Mouse (Mus musculus): Measurements from ENCODE around the gene Slc26a11. TPM values are rescaled to one million over a fixed set of nuclear protein-coding genes. Genes with fewer than 3 reads are reported as not detected.
A peak's percentile ranks its signal among the peaks of the same experiment; 100 is the strongest.

Gene Slc26a11
- total and polyA plus RNA-seq, 3 experiments, result 1.4 to 3.3 (median 2.6) TPM

DNA sequence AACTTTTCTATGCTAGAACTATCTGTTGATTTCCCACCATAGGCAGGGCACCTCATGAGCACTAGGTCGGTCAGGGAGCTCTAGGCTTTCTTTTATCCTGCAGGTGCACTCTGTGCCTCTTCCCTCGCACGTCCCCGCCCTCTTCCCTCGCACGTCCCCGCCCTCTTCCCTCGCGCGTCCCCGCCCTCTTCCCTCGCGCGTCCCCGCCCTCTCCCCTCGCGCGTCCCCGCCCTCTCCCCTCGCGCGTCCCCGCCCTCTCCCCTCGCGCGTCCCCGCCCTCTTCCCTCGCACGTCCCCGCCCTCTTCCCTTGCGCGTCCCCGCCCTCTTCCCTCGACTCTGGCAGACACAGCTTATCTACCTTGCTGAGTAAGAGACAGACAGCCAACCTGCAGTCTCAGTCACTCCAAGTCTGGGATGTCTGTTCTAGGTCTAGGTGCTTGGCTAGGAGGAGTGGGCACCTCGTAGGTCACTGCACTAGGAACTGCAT, 73.3 kb downstream of the Slc26a11 start:
- Histone ChIP-seq H3K9ac (ENCODE audit: insufficient read depth, low read depth) (no peak overlapping the region), H3K9me3 (replicated peaks; ENCODE audit: low read length) (peaks cover 4% of the 10 kb centered on the region), H3K79me2 (replicated peaks; ENCODE audit: control insufficient read depth, extremely low read depth, insufficient read depth, poor library complexity, severe bottlenecking) (no peaks in the 10 kb centered on the region), H3K27ac (ENCODE audit: insufficient read depth, low read depth) (no peak overlapping the region), H3K27me3 (replicated peaks) (peaks cover 4% of the 10 kb centered on the region), H3K36me3 (replicated peaks in 1 of 2; ENCODE audit: control insufficient read depth in 1 of 2, insufficient read depth in 1 of 2, low read length in 1 of 2) (peaks cover 74 to 78% of the 10 kb centered on the region in 2 experiments), H3K4me2 (ENCODE audit: insufficient read depth, low read depth, poor library complexity, severe bottlenecking) (peak overlapping the region; percentile 27; the same call in 1 of the 2 replicates), H3K4me1 (ENCODE audit: control insufficient read depth in 1 of 2, insufficient read depth in 2 of 2) (peaks cover 3 to 15% of the 10 kb centered on the region in 2 experiments), H3K4me3 (replicated peaks in 1 of 3; ENCODE audit: low read depth in 2 of 3, low read length in 2 of 3, poor library complexity in 1 of 3) (no peak overlapping the region)
- no peak for TF ChIP-seq IRF4 (IDR thresholded peaks at IDR 0.05; ENCODE audit: low read depth, low read length)
- no peak for TF ChIP-seq ETS1 (conservative IDR thresholded peaks at IDR 0.05; ENCODE audit: low read depth, low read length)
- TF ChIP-seq ZC3H11A (IDR thresholded peaks at IDR 0.05; ENCODE audit: low read depth, low read length), result no peak
- TF ChIP-seq RAD21 (IDR thresholded peaks at IDR 0.05; ENCODE audit: low read depth, low read length), result no peak
- in situ Hi-C loops (cut with MboI; ENCODE audit: low pct_ligation_motif_present, low pct_unique_long_range_greater_than_20kb, low sequenced_read_pairs), result no loop called here
- dilution Hi-C loops (cut with MboI; ENCODE audit: extremely low pct_ligation_motif_present, extremely low pct_unique_long_range_greater_than_20kb, low sequenced_read_pairs), result no loop called here
- DNase-seq (ENCODE audit: extremely low read depth), result peak; percentile 72

Other genes with a start within 250 kb of the Slc26a11 start
- 9.4 and 15.9 TPM in 2 replicates for gene Tbc1d16, start 127.1 kb upstream of the Slc26a11 start, total RNA-seq (2012; rRNA removed)
- gene Tbc1d16, start 127.1 kb upstream of the Slc26a11 start, total RNA-seq (2014; rRNA removed), result 0.65 and 0.79 TPM in 2 replicates
- gene Tbc1d16, start 127.1 kb upstream of the Slc26a11 start, polyA plus RNA-seq (2012; ENCODE audit: insufficient read length, low read depth), result 2.4 and 2.7 TPM in 2 replicates
- gene Ccdc40, start 127.0 kb upstream of the Slc26a11 start, total RNA-seq (2012; rRNA removed), result 0.80 and 1.3 TPM in 2 replicates
- gene Ccdc40, start 127.0 kb upstream of the Slc26a11 start, total RNA-seq (2014; rRNA removed), result 0.82 and 0.97 TPM in 2 replicates
- gene Ccdc40, start 127.0 kb upstream of the Slc26a11 start, polyA plus RNA-seq (2012; ENCODE audit: insufficient read length, low read depth), result 1.2 and 1.4 TPM in 2 replicates
- 80.8 and 105 TPM in 2 replicates for gene Gaa, start 87.7 kb upstream of the Slc26a11 start, total RNA-seq (2012; rRNA removed)
- gene Gaa, start 87.7 kb upstream of the Slc26a11 start, total RNA-seq (2014; rRNA removed), result 19.6 and 19.8 TPM in 2 replicates
- 91.0 and 93.2 TPM in 2 replicates for gene Gaa, start 87.7 kb upstream of the Slc26a11 start, polyA plus RNA-seq (2012; ENCODE audit: insufficient read length, low read depth)
- 402 and 538 TPM in 2 replicates for gene Eif4a3, start 55.5 kb upstream of the Slc26a11 start, total RNA-seq (2012; rRNA removed)
- 400 and 449 TPM in 2 replicates for gene Eif4a3, start 55.5 kb upstream of the Slc26a11 start, total RNA-seq (2014; rRNA removed)
- gene Eif4a3, start 55.5 kb upstream of the Slc26a11 start, polyA plus RNA-seq (2012; ENCODE audit: insufficient read length, low read depth), result 554 and 605 TPM in 2 replicates
- gene Card14, start 47.8 kb upstream of the Slc26a11 start, total RNA-seq (2012; rRNA removed), result 0.63 and 1.1 TPM in 2 replicates
- gene Card14, start 47.8 kb upstream of the Slc26a11 start, total RNA-seq (2014; rRNA removed), result not detected in 2 replicates
- gene Card14, start 47.8 kb upstream of the Slc26a11 start, polyA plus RNA-seq (2012; ENCODE audit: insufficient read length, low read depth), result 0.16 TPM in 1 of 2 replicates, not detected in the other
- gene Sgsh, start within 50 bp of the Slc26a11 start, total RNA-seq (2012; rRNA removed), result 9.6 and 10.6 TPM in 2 replicates
- gene Sgsh, start within 50 bp of the Slc26a11 start, total RNA-seq (2014; rRNA removed), result 3.2 and 3.9 TPM in 2 replicates
- 5.9 and 12.2 TPM in 2 replicates for gene Sgsh, start within 50 bp of the Slc26a11 start, polyA plus RNA-seq (2012; ENCODE audit: insufficient read length, low read depth)
- 12.4 and 23.2 TPM in 2 replicates for gene Rnf213, start 37.5 kb downstream of the Slc26a11 start, total RNA-seq (2012; rRNA removed)
- gene Rnf213, start 37.5 kb downstream of the Slc26a11 start, total RNA-seq (2014; rRNA removed), result 3.6 and 4.2 TPM in 2 replicates
- 8.2 and 11.2 TPM in 2 replicates for gene Rnf213, start 37.5 kb downstream of the Slc26a11 start, polyA plus RNA-seq (2012; ENCODE audit: insufficient read length, low read depth)
- gene Endov, start 135.8 kb downstream of the Slc26a11 start, total RNA-seq (2012; rRNA removed), result 13.3 and 18.5 TPM in 2 replicates
- 13.0 and 13.5 TPM in 2 replicates for gene Endov, start 135.8 kb downstream of the Slc26a11 start, total RNA-seq (2014; rRNA removed)
- gene Endov, start 135.8 kb downstream of the Slc26a11 start, polyA plus RNA-seq (2012; ENCODE audit: insufficient read length, low read depth), result 12.0 and 13.3 TPM in 2 replicates
- under 0.01 TPM in 1 of 2 replicates, not detected in the other for gene Nptx1, start 192.2 kb downstream of the Slc26a11 start, total RNA-seq (2012; rRNA removed)
- gene Nptx1, start 192.2 kb downstream of the Slc26a11 start, total RNA-seq (2014; rRNA removed), result not detected in 2 replicates
- not detected in 2 replicates for gene Nptx1, start 192.2 kb downstream of the Slc26a11 start, polyA plus RNA-seq (2012; ENCODE audit: insufficient read length, low read depth)
- gene Rptor, start 247.3 kb downstream of the Slc26a11 start, total RNA-seq (2012; rRNA removed), result 26.7 and 29.3 TPM in 2 replicates
- 8.3 and 10.3 TPM in 2 replicates for gene Rptor, start 247.3 kb downstream of the Slc26a11 start, total RNA-seq (2014; rRNA removed)
- 28.3 and 33.1 TPM in 2 replicates for gene Rptor, start 247.3 kb downstream of the Slc26a11 start, polyA plus RNA-seq (2012; ENCODE audit: insufficient read length, low read depth)

All from CH12.LX (cell line).